Mouse (Mus musculus): Measurements from ENCODE around the gene Abcd3.

GRCm38 (mm10) chr3:121718679-121719078 is 96.4 kb downstream of the Abcd3 start:
- TF ChIP-seq NELFE (IDR thresholded peaks at IDR 0.05; ENCODE audit: low read depth, low read length) (no peak), ELF1 (IDR thresholded peaks at IDR 0.05; ENCODE audit: low read depth, low read length) (no peak), POLR2AphosphoS2 (IDR thresholded peaks at IDR 0.05; ENCODE audit: low read length) (no peak), CTCF (IDR thresholded peaks at IDR 0.05 in 2 of 3, conservative IDR thresholded peaks at IDR 0.05 in 1 of 3; ENCODE audit: control insufficient read depth in 1 of 3, insufficient read depth in 1 of 3, low read depth in 2 of 3, low read length in 3 of 3, poor library complexity in 1 of 3, severe bottlenecking in 1 of 3) (no peak), POLR2A (IDR thresholded peaks at IDR 0.05; ENCODE audit: control insufficient read depth in 1 of 2, insufficient read depth in 1 of 2, low read depth in 1 of 2, low read length in 2 of 2, poor library complexity in 1 of 2) (no peak), EP300 (IDR thresholded peaks at IDR 0.05; ENCODE audit: low read depth in 1 of 2, low read length in 2 of 2) (no peak), TBP (IDR thresholded peaks at IDR 0.05; ENCODE audit: low read depth, low read length) (no peak), ZC3H11A (IDR thresholded peaks at IDR 0.05; ENCODE audit: low read depth, low read length) (no peak), HCFC1 (IDR thresholded peaks at IDR 0.05; ENCODE audit: low read depth, low read length) (no peak), TCF12 (IDR thresholded peaks at IDR 0.05; ENCODE audit: low read depth, low read length) (no peak), MXI1 (IDR thresholded peaks at IDR 0.05; ENCODE audit: low read depth, low read length) (no peak)

Measured in MEL (cell line).